Mouse (Mus musculus) stomach, postnatal 0 days (tissue): ENCODE measurements around the gene Ddx47.

Experiments
- CTCF ChIP-seq: IDR thresholded peaks from 2 replicates; pipeline ENCODE4 v1.5.1; 2016; ENCODE audit warnings: antibody characterized with exemption, low read depth, mild to moderate bottlenecking, moderate library complexity
- EP300 ChIP-seq: optimal IDR thresholded peaks from 2 replicates; pipeline ENCODE3; 2016; ENCODE audit warnings: antibody characterized with exemption

- no peak for TF ChIP-seq EP300
- no peak for TF ChIP-seq CTCF
These were observed 13.5 kb downstream of the Ddx47 start for GRCm38 (mm10) chr6:135024781-135025420.
